Mouse (Mus musculus) kidney, adult 2 months (tissue): ENCODE results near the gene Tpcn1. TPM values are rescaled to one million over a fixed set of nuclear protein-coding genes. Genes with fewer than 3 reads are reported as not detected.

ENCODE experiments used
- DNase-seq: peaks from one replicate; pipeline ENCODE4 v3.0.0; 2021
- H3K27ac ChIP-seq: fragments of 200-500 bp; 2 replicates; pipeline ENCODE4 v1.5.1; 2012; ENCODE audit warnings: low read depth, low read length, control low read depth, inconsistent platforms; ENCODE audit not compliant: insufficient read depth
- H3K27me3 ChIP-seq: fragments of 200-500 bp; replicated peaks from 2 replicates; pipeline ENCODE4 v1.6.1; 2012; ENCODE audit warnings: mild to moderate bottlenecking, moderate library complexity, low read length, inconsistent platforms; ENCODE audit not compliant: control insufficient read depth, insufficient read depth
- H3K36me3 ChIP-seq: fragments of 200-500 bp; 2 replicates; pipeline ENCODE4 v1.6.1; 2012; ENCODE audit warnings: mild to moderate bottlenecking, moderate library complexity, low read length, inconsistent platforms; ENCODE audit not compliant: control insufficient read depth, insufficient read depth
- H3K4me1 ChIP-seq: fragments of 200-500 bp; 2 replicates; pipeline ENCODE4 v1.6.1; 2011; ENCODE audit warnings: low read length; ENCODE audit not compliant: control insufficient read depth, insufficient read depth
- H3K4me3 ChIP-seq: fragments of 200-500 bp; 2 replicates; pipeline ENCODE4 v1.5.1; 2011; ENCODE audit warnings: mild to moderate bottlenecking, low read depth, low read length, control low read depth; ENCODE audit not compliant: insufficient read depth
- CTCF ChIP-seq: fragments of 200-500 bp; conservative IDR thresholded peaks from 2 replicates; pipeline ENCODE4 v1.5.1; 2011; ENCODE audit warnings: low read depth, mild to moderate bottlenecking, control low read depth, low read length, moderate library complexity, mixed read lengths; ENCODE audit not compliant: insufficient read depth, insufficient read length
- POLR2A ChIP-seq: fragments of 200-500 bp; IDR thresholded peaks from one replicate; pipeline ENCODE4 v1.6.1; 2011; ENCODE audit warnings: low read depth, low read length, control low read depth
- WGBS: fragments of 180-500 bp; shearing (Covaris S2); methylation state at CpG from one replicate; pipeline ENCODE4 v1.1.7; 2018; 5-methylcytosine and 5-hydroxymethylcytosine counted together
- polyA plus RNA-seq: library from polyadenylated mRNA; depleted of rRNA; stranded (reverse); fragments of >200 nt; gene quantifications from 2 replicates; pipeline ENCODE4 v1.2.3, GENCODE M21; 2012; rRNA removed

Gene Tpcn1
- polyA plus RNA-seq, 1 experiment = 216 TPM

- WGBS = 38% methylated on average over 8 of the region's 8 CpGs
- TF ChIP-seq CTCF = no peak
- no peak for TF ChIP-seq POLR2A
- peak; percentile 83 for DNase-seq
- Histone ChIP-seq H3K36me3 (no peaks in the 10 kb centered on the region), H3K4me3 (no peak overlapping the region), H3K27me3 (no peaks in the 10 kb centered on the region), H3K27ac (peak overlapping the region; percentile 54), H3K4me1 (0 out of 2 replicates have a peak, but pooled peaks cover 5% of the 10 kb centered on the region)
These were observed 97.7 kb downstream of the Tpcn1 start for GRCm38 (mm10) chr5:120490679-120491192.

GRCm38 (mm10) chr5:120487844-120488243 lies 100.6 kb downstream of the Tpcn1 start:
- WGBS = 86% methylated on average over 8 of the region's 8 CpGs
- no peak overlapping the region for H3K4me3 ChIP-seq
- no peak for TF ChIP-seq POLR2A
- TF ChIP-seq CTCF = no peak
- no peak overlapping the region for H3K27ac ChIP-seq
- no peaks in the 10 kb centered on the region for H3K36me3 ChIP-seq
- H3K27me3 ChIP-seq = no peaks in the 10 kb centered on the region
- H3K4me1 ChIP-seq = 0 out of 2 replicates have a peak, but pooled peaks cover 2% of the 10 kb centered on the region
- DNase-seq = no peak

Other genes with a start within 250 kb of the Tpcn1 start
- gene Lhx5, start 157.0 kb downstream of the Tpcn1 start, polyA plus RNA-seq = not detected in 2 replicates
- 9.9 and 10.0 TPM in 2 replicates for gene Sdsl, start 115.9 kb downstream of the Tpcn1 start, polyA plus RNA-seq
- not detected in 2 replicates for gene Sds, start 112.1 kb downstream of the Tpcn1 start, polyA plus RNA-seq
- gene Plbd2, start 85.0 kb downstream of the Tpcn1 start, polyA plus RNA-seq = 48.1 and 49.3 TPM in 2 replicates
- gene Slc8b1, start 77.5 kb downstream of the Tpcn1 start, polyA plus RNA-seq = 23.0 and 25.8 TPM in 2 replicates
- gene Iqcd, start 343 bp upstream of the Tpcn1 start, polyA plus RNA-seq = 2.1 and 2.5 TPM in 2 replicates
- 25.2 and 32.1 TPM in 2 replicates for gene Rita1, start 23.9 kb upstream of the Tpcn1 start, polyA plus RNA-seq
- 29.3 and 31.6 TPM in 2 replicates for gene Ddx54, start 24.1 kb upstream of the Tpcn1 start, polyA plus RNA-seq
- not detected in 2 replicates for gene Cfap73, start 45.6 kb upstream of the Tpcn1 start, polyA plus RNA-seq
- 2.3 and 3.4 TPM in 2 replicates for gene Rasal1, start 60.1 kb upstream of the Tpcn1 start, polyA plus RNA-seq
- gene Dtx1, start 123.3 kb upstream of the Tpcn1 start, polyA plus RNA-seq = 1.5 and 4.4 TPM in 2 replicates
- 3.5 and 5.5 TPM in 2 replicates for gene Oas2, start 161.2 kb upstream of the Tpcn1 start, polyA plus RNA-seq
- 0.38 and 2.3 TPM in 2 replicates for gene Oas3, start 189.0 kb upstream of the Tpcn1 start, polyA plus RNA-seq
- not detected in 2 replicates for gene Oas1e, start 206.9 kb upstream of the Tpcn1 start, polyA plus RNA-seq
- 2.6 TPM in 2 replicates for gene Oas1c, start 223.8 kb upstream of the Tpcn1 start, polyA plus RNA-seq